Mouse (Mus musculus): ENCODE measurements around the gene Tgfb3.

The Tgfb3 gene

DNA sequence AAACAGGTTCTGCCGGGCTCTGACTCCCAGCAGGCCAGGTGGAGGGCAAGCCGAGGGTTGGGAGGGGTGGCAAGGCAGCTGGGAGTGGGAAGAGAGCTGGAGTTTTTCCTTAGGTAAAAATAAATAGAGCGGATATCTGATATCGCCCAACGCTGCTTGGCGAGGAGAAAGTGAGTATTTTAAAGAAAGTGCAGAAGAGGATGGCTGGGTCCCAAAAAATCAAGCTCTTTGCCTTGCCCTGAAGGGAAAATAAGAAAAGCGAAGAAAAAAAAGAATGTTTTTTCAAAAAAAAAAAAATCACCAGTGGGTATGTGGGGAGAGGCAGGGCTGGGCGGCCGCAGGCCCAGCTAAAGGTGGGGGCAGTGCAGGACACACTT, 677 bp downstream of the Tgfb3 start:
- no peak for DNase-seq

DNA sequence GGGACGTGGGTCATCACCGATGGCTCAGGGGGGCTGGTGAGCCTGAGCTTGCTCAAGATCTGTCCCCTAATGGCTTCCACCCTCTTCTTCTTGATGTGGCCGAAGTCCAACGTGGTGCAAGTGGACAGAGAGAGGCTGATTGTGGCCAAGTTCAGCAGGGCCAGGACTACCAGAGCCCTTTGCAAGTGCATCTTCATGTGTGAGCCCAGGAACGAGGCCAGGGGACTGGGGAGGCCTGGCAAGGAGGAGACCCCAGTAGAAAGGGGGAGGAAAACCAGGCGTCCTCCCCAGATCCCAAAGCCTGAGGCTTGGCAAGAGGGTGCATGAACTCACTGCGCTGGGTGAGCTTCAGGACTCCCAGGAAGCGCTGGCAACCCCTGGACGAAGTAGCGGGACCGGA, 1.1 kb downstream of the Tgfb3 start:
- DNase-seq, result no peak

DNA sequence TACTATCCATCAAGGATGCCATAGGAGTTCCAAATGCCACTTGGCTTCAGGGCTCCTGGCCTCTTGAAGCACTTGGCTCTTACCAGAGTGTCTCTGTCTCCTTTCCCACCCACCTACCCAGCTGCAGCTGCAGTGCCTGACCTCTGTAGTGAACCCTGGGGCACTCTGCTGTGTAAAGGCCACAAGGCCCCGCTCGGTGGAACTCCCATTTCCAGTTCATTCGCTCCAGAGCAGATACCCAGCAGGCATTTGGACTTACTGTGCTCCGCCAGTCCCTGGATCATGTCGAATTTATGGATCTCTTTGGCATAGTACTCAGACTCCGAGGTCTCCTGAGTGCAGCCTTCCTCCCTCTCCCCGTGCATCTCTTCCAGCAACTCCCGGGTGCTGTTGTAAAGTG, 1.5 kb downstream of the Tgfb3 start:
- no peak for DNase-seq

DNA sequence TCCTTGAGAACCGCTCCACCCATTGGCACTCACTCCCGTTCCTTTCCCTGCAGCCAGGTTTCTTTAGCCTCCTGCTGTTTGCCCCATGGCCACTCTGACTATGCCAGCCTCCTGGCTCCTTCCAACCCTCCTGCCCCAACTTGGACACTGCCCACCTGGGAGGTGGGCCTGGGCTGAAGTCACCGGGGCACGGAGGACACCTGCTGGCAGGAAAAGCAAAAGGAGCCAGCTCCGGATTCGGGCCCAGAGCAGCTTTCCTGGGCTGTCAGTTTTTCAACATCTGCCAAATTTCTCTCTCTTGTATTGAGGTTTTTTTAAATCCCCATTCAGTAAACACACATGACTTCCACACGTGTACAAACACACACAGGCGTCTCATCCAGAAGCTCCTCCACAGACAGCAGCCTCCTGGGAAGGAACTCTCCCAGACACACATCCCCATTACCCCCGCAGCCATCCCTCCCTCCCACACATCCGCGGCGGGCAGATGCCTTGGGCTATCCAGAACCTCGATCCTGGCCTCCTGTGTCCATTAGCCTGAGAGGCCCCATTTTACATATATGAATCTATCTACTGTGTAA, 2.4 kb downstream of the Tgfb3 start:
- DNase-seq, result peak; percentile 29 to 63

DNA sequence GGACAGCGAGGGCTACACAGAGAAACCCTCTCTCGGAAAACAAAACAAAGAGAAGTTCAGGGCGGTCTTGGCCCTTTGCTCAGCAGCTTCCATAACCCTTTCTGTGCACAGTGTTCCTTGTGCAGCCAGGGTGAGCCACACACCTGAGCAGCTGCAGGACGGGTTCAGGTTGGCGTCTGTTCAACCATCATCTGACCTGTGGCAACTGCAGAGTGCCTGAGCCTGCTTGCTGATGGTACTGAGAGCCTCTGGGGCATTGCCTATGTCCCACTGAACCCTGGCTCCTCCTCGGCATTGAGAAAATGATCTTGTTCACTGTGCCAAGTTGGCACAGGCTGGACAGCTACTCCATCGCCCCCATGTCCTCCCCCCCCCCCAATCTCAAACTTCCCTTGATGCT, 3.5 kb downstream of the Tgfb3 start:
- DNase-seq, result no peak

DNA sequence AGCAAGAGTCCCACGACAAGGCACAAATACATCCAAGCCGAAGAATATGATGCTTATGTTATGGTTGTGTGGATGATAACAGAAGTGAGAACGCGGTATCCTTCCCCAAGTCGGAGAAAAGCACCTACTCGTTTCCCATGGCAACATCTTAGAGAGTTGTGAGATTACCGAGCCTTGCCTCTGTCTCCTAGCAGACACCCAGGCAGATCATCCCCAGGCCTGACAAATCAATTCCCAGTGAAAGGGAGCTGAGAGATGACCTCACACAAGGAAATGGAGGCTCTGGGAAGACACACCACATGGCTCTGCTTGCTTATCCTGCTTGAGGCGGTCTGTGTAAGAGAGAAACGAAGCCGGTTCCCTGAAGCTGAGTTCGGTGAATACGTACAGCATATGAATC, 4.2 kb downstream of the Tgfb3 start:
- no peak for DNase-seq

DNA sequence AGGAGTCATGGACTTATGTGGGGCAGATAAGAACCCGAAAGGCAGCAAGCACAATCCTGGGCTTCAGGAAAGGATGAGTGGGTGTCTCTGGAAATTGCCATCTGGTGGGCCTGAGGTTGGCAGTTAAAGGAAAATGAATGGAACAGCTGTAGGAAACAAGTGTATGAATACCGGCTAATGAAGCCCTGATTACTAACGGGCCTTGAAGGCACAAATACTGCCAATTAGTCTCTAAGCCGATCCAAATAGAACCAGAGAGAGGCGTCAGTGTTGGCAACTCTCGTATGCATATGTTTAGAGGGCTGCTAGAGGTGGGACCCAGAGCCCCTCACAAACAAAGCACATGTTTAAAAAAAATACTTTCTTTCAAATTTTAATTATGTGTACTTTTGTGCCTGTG, 7.4 kb downstream of the Tgfb3 start:
- no peak for DNase-seq

DNA sequence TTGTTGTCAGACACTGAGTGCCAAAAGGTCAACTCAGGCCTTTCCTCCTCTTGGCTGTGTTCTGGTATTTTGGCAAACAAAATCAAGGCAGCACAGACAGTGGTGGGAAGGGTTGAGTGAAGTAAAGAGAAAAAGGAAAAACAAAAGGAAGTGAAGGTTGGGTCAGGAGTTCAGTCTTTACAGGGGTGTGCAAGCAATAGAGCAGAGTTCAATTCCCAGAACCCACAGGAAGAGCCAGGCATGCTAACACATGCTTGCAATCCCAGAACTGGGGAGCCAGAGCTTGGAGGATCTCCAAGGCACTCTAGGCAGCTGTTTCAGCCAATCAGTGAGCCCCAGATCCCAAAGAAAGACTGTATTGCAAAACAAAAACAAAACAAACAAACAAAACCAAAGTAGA, 14.0 kb downstream of the Tgfb3 start:
- DNase-seq, result no peak

DNA sequence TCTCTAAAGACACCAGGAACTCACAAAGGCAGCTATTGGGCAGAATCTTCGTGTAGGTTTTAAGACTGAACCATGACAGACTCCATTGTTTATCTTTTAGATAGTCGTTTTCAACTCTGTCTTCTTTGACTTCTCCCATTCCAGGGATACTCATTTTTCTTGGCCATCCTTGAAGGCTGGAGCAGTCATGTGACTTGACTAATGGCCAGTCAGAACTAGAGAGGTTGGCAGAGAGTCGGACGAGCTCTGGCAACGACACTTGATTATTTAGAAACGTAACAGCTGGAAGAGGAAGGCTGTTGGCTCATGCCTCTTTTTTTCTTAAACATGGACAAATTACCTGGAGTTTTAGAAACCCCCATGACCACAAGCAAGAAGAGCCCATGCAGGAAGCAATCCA, 19.5 kb downstream of the Tgfb3 start:
- DNase-seq, result no peak

DNA sequence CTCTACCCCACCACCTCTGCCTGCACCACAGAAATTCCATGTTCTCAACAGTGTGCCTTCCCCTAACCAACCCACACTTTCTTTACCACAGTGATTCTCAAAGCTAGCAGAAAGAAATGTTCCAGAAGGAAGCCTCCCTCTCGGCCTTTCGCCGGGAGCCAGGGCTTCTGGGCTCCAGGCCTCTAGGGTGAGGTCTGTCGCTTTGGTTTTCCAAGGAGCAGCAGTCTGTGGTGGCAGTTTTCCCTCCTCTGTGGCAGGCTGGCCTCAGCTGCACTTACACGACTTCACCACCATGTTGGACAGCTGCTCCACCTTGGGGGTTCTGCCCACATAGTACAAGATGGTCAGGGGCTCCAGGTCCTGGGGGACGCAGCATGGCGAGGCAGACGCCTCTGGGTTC, 21.3 kb downstream of the Tgfb3 start:
- no peak for DNase-seq

DNA sequence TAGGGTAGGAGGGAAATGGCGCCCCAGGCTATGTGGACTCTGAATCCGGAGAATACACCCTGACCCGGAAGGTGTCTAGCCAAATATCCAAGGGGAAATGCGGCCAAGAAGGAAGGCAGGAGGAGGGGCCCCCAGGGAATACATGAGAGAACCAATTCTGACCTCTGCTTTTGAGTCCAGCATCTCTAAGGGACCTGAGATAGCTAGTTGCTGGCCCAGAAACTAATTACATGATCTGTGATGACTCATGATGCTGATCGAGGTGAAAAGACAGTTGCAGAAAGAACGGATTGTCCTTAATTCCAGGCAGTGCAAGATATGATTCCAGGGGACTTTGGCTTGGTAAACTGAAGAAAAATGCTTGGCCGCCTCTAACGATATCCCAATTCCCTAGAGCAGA, 21.9 kb downstream of the Tgfb3 start:
- no peak for DNase-seq

DNA sequence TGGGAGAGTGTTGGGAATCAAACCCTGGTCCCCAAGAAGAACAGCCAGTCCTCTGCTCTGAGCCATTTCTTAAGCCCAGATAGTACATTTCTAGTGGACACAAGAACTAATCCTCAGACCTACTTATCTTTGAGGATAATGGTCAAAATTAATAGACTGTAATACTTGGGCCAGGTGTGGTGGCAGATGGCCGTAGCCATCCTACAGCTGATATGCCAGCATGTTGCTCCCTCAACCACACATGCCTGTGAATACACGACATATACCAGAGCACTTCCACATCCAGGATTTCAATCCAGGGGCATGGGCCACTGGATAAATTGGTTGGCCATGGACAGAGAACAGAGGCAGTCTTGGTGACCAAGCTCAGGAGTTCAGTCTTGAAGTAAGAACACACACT, 23.5 kb downstream of the Tgfb3 start:
- DNase-seq, result no peak

DNA sequence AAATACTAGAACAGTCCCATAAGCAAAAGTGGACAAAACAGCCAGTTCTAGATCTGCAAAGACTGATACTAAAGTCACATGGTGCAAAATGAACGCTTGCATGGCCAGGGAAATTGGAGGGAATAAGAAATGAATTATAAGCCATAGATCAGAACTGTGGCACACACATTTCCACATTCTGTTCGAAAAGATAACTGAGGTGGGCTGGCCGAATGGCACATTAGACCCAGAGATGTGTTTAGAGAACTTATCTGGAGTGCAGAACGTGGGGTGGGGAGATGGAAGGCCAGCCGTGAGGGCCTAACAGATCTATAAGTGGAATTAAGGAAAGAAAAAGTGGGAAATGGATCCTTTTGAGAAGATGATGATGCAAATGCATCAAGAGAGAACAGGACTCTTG, 27.4 kb downstream of the Tgfb3 start:
- no peak for DNase-seq

DNA sequence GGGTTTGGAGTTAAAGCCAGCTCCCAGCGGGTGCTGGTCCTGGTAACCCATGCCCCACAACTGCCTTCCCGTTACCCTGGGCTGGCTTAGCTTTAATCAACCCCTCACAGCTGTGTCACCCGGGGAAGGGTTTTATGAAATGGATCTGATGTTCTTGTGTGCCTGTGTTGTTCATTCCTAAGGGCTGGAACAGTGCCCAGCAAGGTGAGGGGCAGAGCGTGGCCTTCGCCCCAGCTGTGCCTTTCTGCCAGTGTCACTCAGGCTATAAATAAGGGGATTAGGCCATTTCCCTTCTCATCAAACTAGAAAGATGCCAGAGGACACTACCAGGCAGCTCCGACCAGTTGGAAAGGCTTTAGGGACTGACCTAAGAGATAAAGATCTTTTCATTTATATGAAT, 29.0 kb downstream of the Tgfb3 start:
- DNase-seq, result no peak

DNA sequence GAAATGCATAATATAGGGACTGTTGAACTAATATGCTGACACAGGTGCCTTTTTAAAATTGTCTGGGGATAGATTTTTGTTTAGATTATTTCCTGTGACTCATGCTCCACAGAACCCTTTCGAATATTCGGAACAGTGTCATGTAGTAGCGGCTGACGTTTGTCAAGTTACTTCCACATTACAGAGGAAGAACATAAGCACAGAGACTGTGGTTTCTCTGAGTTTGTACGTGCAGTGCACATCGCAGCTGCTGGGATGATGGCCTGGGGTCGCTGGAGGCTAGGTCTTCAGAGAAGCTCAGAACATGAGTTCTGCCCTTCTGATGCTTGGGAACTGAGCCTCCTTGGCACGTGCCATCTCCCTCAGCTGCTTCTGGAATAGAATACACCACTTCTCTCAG, 31.5 kb downstream of the Tgfb3 start:
- DNase-seq, result no peak

DNA sequence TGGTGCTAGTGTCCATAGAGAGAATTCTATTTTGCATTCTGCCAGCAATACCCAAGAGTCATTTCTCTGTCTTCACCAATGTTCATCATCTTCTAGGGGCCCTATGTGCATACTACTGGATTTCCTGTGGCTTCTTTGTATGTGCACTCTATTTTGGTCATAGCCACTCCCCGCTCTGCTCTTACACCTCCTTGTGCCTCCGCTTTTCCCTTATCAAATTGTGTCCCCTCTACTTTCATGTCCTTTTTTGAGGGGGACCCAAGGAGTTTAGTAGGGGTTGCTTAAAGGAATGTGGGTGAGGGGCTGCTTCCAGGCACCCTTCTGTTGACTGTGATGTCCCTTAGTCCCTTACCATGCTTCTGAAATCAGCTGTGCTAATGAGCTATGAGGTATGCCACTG, 32.1 kb downstream of the Tgfb3 start:
- no peak for DNase-seq

DNA sequence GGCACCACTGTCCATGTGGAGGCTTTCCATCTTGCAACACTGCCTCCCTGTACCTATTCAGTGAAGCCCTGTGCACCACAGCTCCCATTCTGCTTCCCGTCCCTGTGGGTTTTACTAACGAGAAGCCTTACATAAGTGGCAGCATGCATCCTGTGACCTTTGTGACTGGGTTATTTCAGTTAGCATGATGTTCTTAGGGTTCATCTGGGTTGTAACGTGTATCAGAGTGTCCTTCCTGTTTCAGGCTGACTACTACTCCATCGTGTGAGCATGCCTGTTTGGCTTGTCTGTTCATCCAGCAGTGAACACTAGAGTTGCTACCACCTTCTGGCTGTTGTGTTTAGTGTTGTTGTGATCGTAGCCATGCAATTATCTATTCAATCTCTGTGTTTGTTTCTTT, 32.7 kb downstream of the Tgfb3 start:
- no peak for DNase-seq

DNA sequence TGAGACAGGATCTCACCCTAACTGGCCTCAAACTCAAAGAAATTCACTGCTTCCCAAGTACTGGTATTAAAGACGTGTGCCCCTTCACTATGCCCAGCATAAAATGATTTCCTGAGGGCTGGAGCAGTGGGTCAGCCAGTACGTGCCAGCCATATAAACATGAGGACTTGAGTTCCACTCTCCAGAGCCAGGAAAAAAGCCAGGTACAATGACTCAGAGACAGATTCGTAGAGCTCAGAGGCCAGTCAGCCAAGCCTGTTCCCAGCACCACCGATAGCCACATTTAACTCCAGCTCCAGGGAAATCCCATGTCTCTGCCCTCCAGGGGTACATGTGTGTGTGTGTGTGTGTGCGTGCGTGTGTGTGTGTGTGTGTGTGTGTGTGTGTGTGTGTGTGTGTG, 39.1 kb downstream of the Tgfb3 start:
- no peak for DNase-seq

DNA sequence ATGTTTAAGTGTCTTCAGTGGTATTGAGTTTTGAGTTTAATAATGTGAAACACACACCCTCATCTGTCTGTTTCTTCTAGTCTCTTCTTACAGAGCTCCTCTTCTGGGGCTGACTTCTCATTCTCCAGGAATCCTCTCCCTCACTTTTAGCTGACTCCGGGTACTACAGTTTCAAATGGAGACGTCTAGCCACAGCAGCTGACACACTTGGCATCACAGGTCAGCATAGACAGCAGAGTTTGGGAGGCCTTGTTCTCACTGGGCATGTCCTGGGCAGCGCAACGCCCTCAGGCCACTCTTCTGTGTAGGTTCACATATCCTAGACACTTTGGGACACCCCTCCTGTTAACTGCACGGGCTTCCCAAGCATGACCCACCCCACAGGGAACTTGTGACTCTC, 39.8 kb downstream of the Tgfb3 start:
- no peak for DNase-seq

DNA sequence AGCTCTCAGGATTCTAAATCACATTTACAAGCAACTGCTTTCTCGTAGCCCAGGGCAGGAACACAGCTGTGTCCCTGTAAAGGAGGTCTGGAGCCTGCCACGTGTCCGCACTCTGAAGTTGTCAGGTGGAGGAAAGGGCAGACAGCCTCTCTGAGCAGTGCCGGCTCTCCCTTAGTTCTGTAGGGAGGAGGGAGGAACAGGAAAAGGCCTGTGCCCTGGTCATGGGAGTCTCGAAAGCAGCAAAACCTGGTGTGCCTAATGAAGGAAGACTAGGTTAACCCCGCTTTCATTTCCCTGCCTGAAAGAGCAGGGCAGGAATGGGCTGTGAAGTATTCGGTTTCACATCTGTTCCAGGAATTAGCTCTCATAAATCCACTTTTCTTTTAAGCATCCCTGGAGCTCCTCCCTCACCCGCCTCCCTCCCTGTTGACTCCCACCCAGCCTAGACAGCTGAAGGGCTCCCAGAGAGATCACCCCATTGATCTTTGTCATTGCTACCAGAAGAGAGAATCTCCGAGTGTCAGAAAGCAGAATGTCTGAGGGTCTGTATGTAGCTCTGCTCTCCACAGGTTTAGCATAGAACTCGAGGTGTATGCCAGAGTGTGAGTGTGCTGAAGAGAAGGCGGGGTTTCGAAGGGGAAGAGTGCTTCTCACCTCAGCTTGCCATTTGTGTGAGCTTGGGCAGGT, 41.5 kb downstream of the Tgfb3 start:
- DNase-seq, result no peak

DNA sequence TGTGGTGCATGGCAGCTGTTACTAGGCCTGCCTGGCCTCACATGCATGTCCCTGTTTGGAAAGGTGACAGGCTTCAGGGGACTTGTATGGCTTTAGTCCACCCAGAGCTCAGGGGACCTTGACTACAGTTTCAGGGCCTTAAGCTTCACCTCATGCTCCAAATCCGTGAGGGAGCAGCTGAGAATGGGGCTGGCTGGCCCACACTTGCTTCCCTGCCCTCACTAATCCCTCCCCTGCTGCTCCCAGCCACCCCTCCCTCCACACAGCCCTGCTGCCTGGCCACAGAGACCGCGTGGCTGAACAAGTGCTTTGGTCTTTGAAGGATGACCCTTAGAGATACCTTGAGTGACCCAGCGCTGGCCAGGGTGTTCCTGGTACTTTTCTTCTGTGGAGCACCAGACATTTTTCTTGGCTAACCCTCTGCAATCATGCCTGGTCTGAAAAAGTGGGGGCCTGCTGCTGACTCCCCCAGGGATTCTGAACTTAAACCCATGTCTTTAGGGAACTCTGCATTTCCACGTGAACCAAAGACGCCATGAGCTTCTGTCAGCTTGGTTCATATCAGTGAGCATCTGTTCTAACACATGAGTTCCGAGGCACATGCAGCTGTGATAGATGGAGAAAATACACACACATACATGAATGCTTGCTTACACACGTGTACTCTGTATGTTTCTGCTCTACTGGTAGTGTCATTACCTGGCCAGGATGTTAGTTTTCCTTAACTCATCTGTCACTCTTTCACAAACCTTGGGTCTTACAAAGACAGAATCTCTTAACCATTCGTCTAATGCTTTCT, 42.3 kb downstream of the Tgfb3 start:
- DNase-seq, result no peak

DNA sequence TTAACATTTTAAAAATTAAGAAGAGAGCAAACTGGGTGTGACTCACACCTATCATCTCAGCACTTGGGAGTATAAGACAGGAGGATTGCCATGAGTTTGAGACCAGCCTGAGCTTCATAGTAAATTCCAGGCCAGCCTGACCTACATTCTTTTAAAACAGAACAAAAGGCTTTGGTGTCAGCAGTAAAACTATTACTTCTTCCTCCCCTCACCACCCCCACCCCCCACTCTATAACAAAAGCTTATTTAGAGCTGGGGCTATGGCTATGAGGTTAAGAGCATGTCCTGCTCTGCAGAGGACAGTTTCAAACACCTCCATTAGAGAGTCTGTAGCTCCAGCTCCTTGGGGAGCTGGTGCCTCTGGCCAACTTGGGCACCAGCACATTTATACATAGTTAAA, 43.3 kb downstream of the Tgfb3 start:
- DNase-seq, result no peak

DNA sequence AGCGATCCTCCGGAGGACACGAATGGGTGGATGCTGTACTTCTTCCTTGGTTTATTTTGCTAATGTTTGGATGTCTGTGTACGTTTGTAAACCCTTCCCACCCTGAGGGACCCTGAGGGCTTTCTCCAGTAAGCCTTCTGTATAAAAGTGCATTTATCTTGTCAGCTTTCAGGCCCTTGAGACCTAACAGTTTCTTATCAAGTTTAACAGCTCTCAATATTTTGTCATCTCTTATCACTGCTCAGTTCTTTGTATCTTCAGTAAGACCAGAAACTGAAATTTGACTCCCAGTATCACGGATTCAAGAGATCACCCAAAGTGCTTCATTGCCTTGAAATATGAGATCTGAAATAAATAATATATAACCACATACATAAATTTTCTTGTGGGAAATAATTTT, 47.9 kb downstream of the Tgfb3 start:
- no peak for DNase-seq

DNA sequence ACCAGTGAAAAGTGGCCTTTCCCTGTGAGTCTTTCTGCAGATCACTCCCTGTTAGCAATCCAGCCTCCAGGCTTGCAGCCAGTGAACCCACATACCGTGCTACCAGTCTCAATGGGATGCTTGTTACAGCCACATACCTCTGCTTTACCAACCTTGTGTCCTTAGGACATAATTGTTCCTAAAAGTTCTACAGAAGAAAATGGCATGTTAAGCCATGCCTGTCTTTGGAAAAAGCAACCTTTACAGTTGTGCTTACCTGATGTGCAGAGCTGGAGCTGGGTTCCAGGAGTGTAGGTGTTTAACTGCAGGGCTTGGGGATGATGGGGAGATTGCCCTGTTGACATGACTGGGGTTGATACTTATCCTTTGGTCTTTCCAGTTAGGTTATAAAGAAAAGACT, 51.1 kb downstream of the Tgfb3 start:
- DNase-seq, result no peak

DNA sequence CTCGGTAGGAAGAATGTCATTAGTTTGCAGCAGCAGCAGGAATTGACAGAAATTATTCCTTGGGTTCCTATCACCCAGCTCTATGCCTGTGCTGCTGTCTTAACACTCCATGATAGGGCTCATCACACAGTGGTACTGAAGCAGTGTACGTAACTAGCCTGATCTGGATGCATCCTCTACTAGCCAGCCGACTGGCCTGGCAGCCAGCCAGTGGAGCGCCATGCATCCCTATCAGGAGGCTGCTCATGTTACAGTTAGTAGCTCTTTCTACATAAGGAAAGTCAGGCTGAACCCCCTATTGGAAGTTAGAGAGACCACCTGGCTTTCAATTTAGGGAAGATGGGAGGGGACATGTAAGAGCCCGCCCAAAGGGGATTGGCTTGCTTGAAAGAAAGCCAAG, 51.8 kb downstream of the Tgfb3 start:
- peak; percentile 8 to 36 for DNase-seq
